Mouse (Mus musculus) erythroblast, embryonic 14.5 days (primary cell): Measurements from ENCODE around the gene Fgfr2.

Experiments
- GATA1 ChIP-seq: IDR thresholded peaks from 2 replicates; pipeline ENCODE4 v1.6.1; 2012; ENCODE audit warnings: low read length, inconsistent platforms, mixed read lengths
- TAL1 ChIP-seq: IDR thresholded peaks from 3 replicates; pipeline ENCODE4 v1.6.1; 2012; ENCODE audit warnings: low read length, inconsistent platforms, mixed read lengths

DNA sequence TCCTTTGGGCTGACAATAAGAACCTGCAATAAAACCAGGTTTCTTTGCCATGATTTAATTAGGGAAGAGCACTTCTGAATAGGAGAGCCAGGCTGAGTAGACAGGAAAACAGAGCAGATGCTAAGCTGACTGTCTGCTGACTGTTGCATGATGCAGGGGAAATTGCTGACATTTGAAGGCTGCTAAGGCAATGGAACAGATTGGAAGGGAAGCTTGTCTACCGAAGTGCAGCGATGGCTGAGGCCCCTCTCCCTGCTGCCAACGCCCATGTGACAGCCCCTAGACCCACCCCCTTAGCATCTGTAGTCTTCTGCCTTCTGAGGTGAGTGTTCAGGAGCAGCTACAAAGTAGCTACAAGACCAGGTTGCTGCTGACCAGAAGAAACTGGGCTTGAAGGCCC lies 2397.0 kb downstream of the Fgfr2 start:
- no peak for TF ChIP-seq GATA1
- no peak for TF ChIP-seq TAL1
